Mouse (Mus musculus) kidney, embryonic 14.5 days (tissue): Measurements from ENCODE around the gene Ms4a14. TPM values are rescaled to one million over a fixed set of nuclear protein-coding genes. Genes with fewer than 3 reads are reported as not detected.

Experiments
- ATAC-seq: fragments of 200-750 bp; cut with Nextera tagmentation; 2 replicates; pipeline ENCODE4 v1.8.0; 2017; ENCODE audit warnings: moderate number of reproducible peaks, mild to moderate bottlenecking, moderate TSS enrichment, moderate library complexity; ENCODE audit not compliant: low FRiP score, low TSS enrichment
- H3K27ac ChIP-seq: fragments of 300-500 bp; sonication (generic); 2 replicates; pipeline ENCODE4 v1.5.1; 2014; ENCODE audit warnings: low read depth, mild to moderate bottlenecking, low read length, moderate library complexity, mixed read lengths
- H3K27me3 ChIP-seq: fragments of 300-500 bp; sonication (generic); 2 replicates; pipeline ENCODE4 v1.6.1; 2014; ENCODE audit warnings: mild to moderate bottlenecking, low read length; ENCODE audit not compliant: control insufficient read depth, insufficient read depth
- H3K36me3 ChIP-seq: fragments of 300-500 bp; sonication (generic); 2 replicates; pipeline ENCODE4 v1.6.1; 2014; ENCODE audit warnings: low read length, mixed read lengths; ENCODE audit not compliant: control insufficient read depth, insufficient read depth
- H3K4me1 ChIP-seq: fragments of 300-500 bp; sonication (generic); 2 replicates; pipeline ENCODE4 v1.6.1; 2014; ENCODE audit warnings: low read length, mixed read lengths; ENCODE audit not compliant: control insufficient read depth, insufficient read depth
- H3K4me2 ChIP-seq: fragments of 300-500 bp; sonication (generic); replicated peaks from 2 replicates; pipeline ENCODE4 v1.6.1; 2014; ENCODE audit warnings: low read depth, mild to moderate bottlenecking, low read length
- H3K4me3 ChIP-seq: fragments of 300-500 bp; sonication (generic); 2 replicates; pipeline ENCODE4 v1.5.1; 2014; ENCODE audit warnings: mild to moderate bottlenecking, low read length
- H3K9ac ChIP-seq: fragments of 300-500 bp; sonication (generic); 2 replicates; pipeline ENCODE4 v1.6.1; 2014; ENCODE audit warnings: low read depth, mild to moderate bottlenecking, low read length, moderate library complexity
- H3K9me3 ChIP-seq: fragments of 300-500 bp; sonication (generic); 2 replicates; pipeline ENCODE4 v1.6.1; 2016; ENCODE audit warnings: low read length; ENCODE audit not compliant: control insufficient read depth
- WGBS: fragments of 180-500 bp; shearing (Covaris S2); extraction: QIAGEN DNeasy Blood & Tissue Kit; methylation state at CpG from one replicate; pipeline ENCODE4 v1.1.7; 2014; 5-methylcytosine and 5-hydroxymethylcytosine counted together
- polyA plus RNA-seq: library from polyadenylated mRNA; unstranded; fragments of >200 nt; fragmentation: Nextera tagmentation; extraction: Ambion mirVana; gene quantifications from 2 replicates; pipeline ENCODE4 v1.2.1, GENCODE M21; 2014

Ms4a14 gene
- 0.07 TPM in 1 of 2 replicates, not detected in the other for polyA plus RNA-seq

DNA sequence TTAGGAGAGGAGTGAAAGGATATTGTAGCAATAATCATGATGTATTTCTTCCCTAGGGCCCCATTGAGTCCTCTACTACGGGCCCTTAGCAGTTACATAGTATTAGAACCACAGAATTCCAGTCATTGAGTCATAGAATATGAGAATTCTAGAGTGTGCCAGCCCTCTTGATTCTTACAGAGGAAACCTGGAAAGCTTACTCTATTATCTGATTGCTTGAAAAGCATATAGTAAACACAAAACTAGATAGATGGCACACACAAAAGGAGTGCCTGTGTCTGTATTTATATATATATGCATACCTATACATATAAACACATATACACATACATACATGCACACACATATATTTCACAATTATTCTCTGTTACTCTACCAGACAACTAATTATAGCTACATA lies at the start of gene Ms4a14:
Gene Ms4a14 (minus strand): TSS at position 101 of the 400 bp plus-strand sequence.
- no peaks in the 10 kb centered on the region; the same call in 1 of the 2 replicates for H3K9me3 ChIP-seq
- H3K4me2 ChIP-seq: no peak within 1 kb of the TSS
- no peak within 1 kb of the TSS for H3K27ac ChIP-seq
- H3K4me3 ChIP-seq: no peak within 1 kb of the TSS
- H3K4me1 ChIP-seq: no peaks in the 10 kb centered on the region
- H3K9ac ChIP-seq: no peak within 1 kb of the TSS
- 86% methylated on average over 1 of the region's 1 CpGs for WGBS
- H3K36me3 ChIP-seq: no peaks in the 10 kb centered on the region
- H3K27me3 ChIP-seq: no peaks in the 10 kb centered on the region
- no peak for ATAC-seq

DNA sequence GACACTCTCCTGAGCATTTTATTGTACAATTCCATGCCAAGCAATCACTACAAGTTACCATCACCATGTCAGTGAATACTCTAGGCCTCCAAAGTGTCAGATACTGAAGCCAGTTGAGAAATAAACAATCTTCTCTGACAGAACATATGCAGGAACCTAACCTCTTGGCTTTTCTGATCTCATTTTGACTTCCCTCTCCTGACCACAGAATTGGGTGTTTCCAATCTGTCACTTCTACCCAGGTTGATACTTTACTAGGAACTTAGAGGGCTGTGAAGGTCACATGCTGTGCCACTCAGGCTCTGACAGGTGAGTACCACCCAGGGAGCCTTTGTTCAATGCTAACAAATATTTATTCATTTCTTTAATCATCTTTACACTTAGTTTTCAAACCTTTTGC lies 47.7 kb upstream of the Ms4a14 start:
- ATAC-seq: no peak
- no peak overlapping the region for H3K27ac ChIP-seq
- no peaks in the 10 kb centered on the region for H3K9me3 ChIP-seq
- no peaks in the 10 kb centered on the region for H3K36me3 ChIP-seq
- H3K9ac ChIP-seq: no peak overlapping the region
- no peak overlapping the region for H3K4me3 ChIP-seq
- no peaks in the 10 kb centered on the region for H3K27me3 ChIP-seq
- no peaks in the 10 kb centered on the region for H3K4me1 ChIP-seq
- H3K4me2 ChIP-seq: no peak overlapping the region

DNA sequence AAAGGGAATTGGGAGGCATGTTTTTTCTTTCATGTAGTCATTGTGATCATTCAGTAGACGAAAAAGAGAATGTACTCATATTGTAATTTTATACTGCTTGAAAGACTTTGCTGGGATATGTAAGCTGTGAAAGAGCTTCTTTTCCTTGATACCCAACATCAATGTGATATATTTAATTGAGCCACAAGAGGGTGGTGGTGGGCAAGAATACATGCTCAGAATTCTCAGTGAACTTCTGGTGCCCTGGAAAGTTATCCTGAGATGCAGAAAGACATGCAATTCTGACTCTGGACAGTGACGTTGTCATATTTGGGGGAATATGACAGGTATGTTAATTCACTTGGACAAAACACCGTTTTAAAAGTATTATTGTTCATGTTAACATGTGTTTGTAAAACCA lies 45.9 kb upstream of the Ms4a14 start:
- Histone ChIP-seq H3K27ac (no peak overlapping the region), H3K9ac (no peak overlapping the region), H3K27me3 (no peaks in the 10 kb centered on the region), H3K36me3 (no peaks in the 10 kb centered on the region), H3K9me3 (no peaks in the 10 kb centered on the region), H3K4me2 (no peak overlapping the region), H3K4me1 (no peaks in the 10 kb centered on the region), H3K4me3 (no peak overlapping the region)
- no peak for ATAC-seq
- WGBS: 65% methylated on average over 3 of the region's 3 CpGs

GRCm38 (mm10) chr19:11355730-11356129 lies 41.5 kb upstream of the Ms4a14 start:
- Histone ChIP-seq H3K4me1 (no peaks in the 10 kb centered on the region), H3K4me2 (no peak overlapping the region), H3K27me3 (no peaks in the 10 kb centered on the region), H3K9ac (no peak overlapping the region), H3K27ac (no peak overlapping the region), H3K9me3 (no peaks in the 10 kb centered on the region), H3K36me3 (no peaks in the 10 kb centered on the region), H3K4me3 (no peak overlapping the region)
- 90% methylated on average over 7 of the region's 7 CpGs for WGBS
- no peak for ATAC-seq

DNA sequence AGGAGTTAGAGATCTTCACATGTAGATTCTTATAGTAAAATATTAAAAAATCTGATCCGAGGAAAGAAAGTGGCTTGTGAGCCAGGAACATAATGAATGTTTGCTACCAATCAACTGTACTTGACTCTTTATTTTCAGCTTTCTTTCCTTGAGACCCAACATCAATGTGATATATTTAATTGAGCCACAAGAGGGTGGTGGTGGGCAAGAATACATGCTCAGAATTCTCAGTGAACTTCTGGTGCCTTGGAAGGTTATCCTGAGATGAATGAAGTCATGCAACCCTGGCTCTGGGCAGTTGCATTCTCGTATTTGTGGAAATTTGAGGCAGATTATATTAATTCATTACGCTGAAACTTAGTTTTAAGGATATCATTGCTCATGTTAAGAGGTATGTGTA lies 37.6 kb upstream of the Ms4a14 start:
- Histone ChIP-seq H3K4me3 (no peak overlapping the region), H3K27me3 (no peaks in the 10 kb centered on the region), H3K36me3 (no peaks in the 10 kb centered on the region), H3K9me3 (no peaks in the 10 kb centered on the region), H3K4me1 (no peaks in the 10 kb centered on the region), H3K9ac (no peak overlapping the region), H3K27ac (no peak overlapping the region), H3K4me2 (no peak overlapping the region)
- WGBS: 51% methylated on average over 3 of the region's 3 CpGs
- no peak for ATAC-seq

GRCm38 (mm10) chr19:11349698-11350481 lies 35.6 kb upstream of the Ms4a14 start:
- no peak overlapping the region for H3K4me3 ChIP-seq
- 53% methylated on average over 7 of the region's 7 CpGs for WGBS
- no peaks in the 10 kb centered on the region for H3K27me3 ChIP-seq
- no peaks in the 10 kb centered on the region for H3K4me1 ChIP-seq
- ATAC-seq: no peak
- H3K36me3 ChIP-seq: no peaks in the 10 kb centered on the region
- H3K9ac ChIP-seq: no peak overlapping the region
- no peak overlapping the region for H3K27ac ChIP-seq
- H3K9me3 ChIP-seq: no peaks in the 10 kb centered on the region
- H3K4me2 ChIP-seq: no peak overlapping the region

GRCm38 (mm10) chr19:11343992-11344391 lies 29.7 kb upstream of the Ms4a14 start:
- Histone ChIP-seq H3K4me1 (no peaks in the 10 kb centered on the region), H3K9ac (no peak overlapping the region), H3K4me3 (no peak overlapping the region), H3K4me2 (no peak overlapping the region), H3K27ac (no peak overlapping the region), H3K27me3 (no peaks in the 10 kb centered on the region), H3K36me3 (no peaks in the 10 kb centered on the region), H3K9me3 (no peaks in the 10 kb centered on the region)
- no peak for ATAC-seq

GRCm38 (mm10) chr19:11343147-11343546 lies 28.9 kb upstream of the Ms4a14 start:
- ATAC-seq: no peak

DNA sequence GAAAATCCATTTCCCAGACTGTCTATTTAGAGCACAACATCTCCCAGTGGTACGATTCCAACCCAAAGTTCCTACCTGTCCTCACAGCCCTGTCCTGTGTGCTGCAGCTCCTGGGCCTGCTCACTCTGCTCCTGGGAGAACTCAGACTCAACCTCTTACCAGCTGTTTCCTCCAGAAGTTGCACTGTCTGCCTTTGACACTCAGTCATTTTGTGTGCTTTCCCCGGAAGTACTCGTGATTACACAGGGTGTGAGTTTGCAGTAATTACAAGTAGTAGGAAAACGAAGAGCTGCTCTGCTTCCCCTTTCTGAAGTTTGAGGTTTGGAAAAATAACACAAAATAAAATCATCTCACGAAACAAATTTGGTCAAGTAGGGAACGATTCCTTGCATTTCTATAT lies 21.7 kb upstream of the Ms4a14 start, which contains the start of gene Ms4a7:
Gene Ms4a7 (minus strand): TSS at position 215 of the 400 bp plus-strand sequence.
- no peak for ATAC-seq
- no peaks in the 10 kb centered on the region for H3K4me1 ChIP-seq
- no peaks in the 10 kb centered on the region for H3K9me3 ChIP-seq
- no peak within 1 kb of the TSS for H3K4me2 ChIP-seq
- H3K27me3 ChIP-seq: no peaks in the 10 kb centered on the region
- 78% methylated on average over 6 of the region's 6 CpGs for WGBS
- no peak within 1 kb of the TSS for H3K4me3 ChIP-seq
- H3K27ac ChIP-seq: no peak within 1 kb of the TSS
- no peaks in the 10 kb centered on the region for H3K36me3 ChIP-seq
- no peak within 1 kb of the TSS for H3K9ac ChIP-seq

More at GRCm38 (mm10) chr19:11343147-11343546, 28.9 kb upstream of the Ms4a14 start:
- no peaks in the 10 kb centered on the region for H3K36me3 ChIP-seq
- H3K27ac ChIP-seq: no peak overlapping the region
- H3K9ac ChIP-seq: no peak overlapping the region
- no peak overlapping the region for H3K4me3 ChIP-seq
- H3K9me3 ChIP-seq: no peaks in the 10 kb centered on the region
- H3K4me2 ChIP-seq: no peak overlapping the region
- H3K27me3 ChIP-seq: no peaks in the 10 kb centered on the region
- H3K4me1 ChIP-seq: no peaks in the 10 kb centered on the region
